Mouse (Mus musculus) cortical plate, adult 2 months (tissue): ENCODE data around the gene Borcs7. TPM values are rescaled to one million over a fixed set of nuclear protein-coding genes. Genes with fewer than 3 reads are reported as not detected.

Experiments
- H3K27ac ChIP-seq: fragments of 200-500 bp; 2 replicates; pipeline ENCODE4 v1.5.1; 2012; ENCODE audit warnings: low read length, control low read depth, inconsistent platforms; ENCODE audit not compliant: insufficient read depth
- H3K4me1 ChIP-seq: fragments of 200-500 bp; 2 replicates; pipeline ENCODE4 v1.6.1; 2011; ENCODE audit warnings: low read length; ENCODE audit not compliant: control insufficient read depth, insufficient read depth
- H3K4me3 ChIP-seq: fragments of 200-500 bp; 2 replicates; pipeline ENCODE4 v1.5.1; 2011; ENCODE audit warnings: mild to moderate bottlenecking, low read length, control low read depth; ENCODE audit not compliant: insufficient read depth
- CTCF ChIP-seq: fragments of 200-500 bp; IDR thresholded peaks from 2 replicates; pipeline ENCODE4 v1.5.1; 2011; ENCODE audit warnings: mild to moderate bottlenecking, control low read depth, low read length; ENCODE audit not compliant: insufficient read depth; ENCODE audit errors: extremely low read depth
- POLR2A ChIP-seq: fragments of 200-500 bp; IDR thresholded peaks from 2 replicates; pipeline ENCODE4 v1.6.1; 2011; ENCODE audit warnings: mild to moderate bottlenecking, low read length, control low read depth; ENCODE audit not compliant: insufficient read depth; ENCODE audit errors: extremely low read depth
- polyA plus RNA-seq: library from polyadenylated mRNA; depleted of rRNA; stranded (reverse); fragments of >200 nt; gene quantifications from 2 replicates; pipeline ENCODE4 v1.2.3, GENCODE M21; 2012; rRNA removed

Borcs7 gene
- polyA plus RNA-seq, 1 experiment: 19.2 TPM

GRCm38 (mm10) chr19:46752235-46752634 lies 62.5 kb downstream of the Borcs7 start:
- no peaks in the 10 kb centered on the region for H3K4me1 ChIP-seq
- H3K27ac ChIP-seq: no peak overlapping the region
- H3K4me3 ChIP-seq: no peak overlapping the region
- no peak for TF ChIP-seq POLR2A
- no peak for TF ChIP-seq CTCF

Other genes starting within 250 kb of the Borcs7 start
- gene Trim8, start 188.2 kb upstream of the Borcs7 start, polyA plus RNA-seq: 44.7 and 47.1 TPM in 2 replicates
- 213 and 216 TPM in 2 replicates for gene Arl3, start 116.7 kb upstream of the Borcs7 start, polyA plus RNA-seq
- 5.1 and 5.5 TPM in 2 replicates for gene Sfxn2, start 116.5 kb upstream of the Borcs7 start, polyA plus RNA-seq
- 24.3 and 26.6 TPM in 2 replicates for gene Wbp1l, start 90.8 kb upstream of the Borcs7 start, polyA plus RNA-seq
- gene Cyp17a1, start 16.7 kb upstream of the Borcs7 start, polyA plus RNA-seq: 0.04 TPM in 1 of 2 replicates, not detected in the other
- gene As3mt, start 17.6 kb downstream of the Borcs7 start, polyA plus RNA-seq: 15.5 and 15.8 TPM in 2 replicates
- gene Cnnm2, start 71.7 kb downstream of the Borcs7 start, polyA plus RNA-seq: 27.5 and 28.9 TPM in 2 replicates